Mouse (Mus musculus) hematopoietic stem cell, adult 5-6 weeks (primary cell): Measurements from ENCODE around the gene Heca. TPM values are rescaled to one million over a fixed set of nuclear protein-coding genes. Genes with fewer than 3 reads are reported as not detected.
A peak's percentile ranks its signal among the peaks of the same experiment; 100 is the strongest.
"Not testable (repeated sequence)": the region's sequence is repeated elsewhere in the genome, so short reads cannot be mapped to it uniquely, and the experiment has no call there.

Experiments
- ATAC-seq, 2 experiments: fragments of 125-278 bp in 1 of 2; replicated peaks in 1 of 2; 2 replicates each; pipeline ENCODE4 v1.8.0; 2016 to 2017; ENCODE audit warnings: inconsistent platforms in 2 of 2, mild to moderate bottlenecking in 2 of 2, moderate number of reproducible peaks in 2 of 2, low read depth in 1 of 2, moderate TSS enrichment in 1 of 2; ENCODE audit not compliant: low FRiP score in 2 of 2, poor library complexity in 2 of 2, severe bottlenecking in 2 of 2, insufficient read depth in 1 of 2, low TSS enrichment in 1 of 2
- total RNA-seq: library from RNA; stranded (forward); fragments of 172-1452, 232-1000 nt; gene quantifications from 2 replicates; pipeline ENCODE4 v1.2.3, GENCODE M21; 2017

Gene Heca
- total RNA-seq, 1 experiment from 2014 or later, result 41.3 TPM

GRCm38 (mm10) chr10:17919032-17919431 is 28.8 kb downstream of the Heca start:
- peak; percentile 39 to 77; a peak in 3 of 4 replicates for ATAC-seq

DNA sequence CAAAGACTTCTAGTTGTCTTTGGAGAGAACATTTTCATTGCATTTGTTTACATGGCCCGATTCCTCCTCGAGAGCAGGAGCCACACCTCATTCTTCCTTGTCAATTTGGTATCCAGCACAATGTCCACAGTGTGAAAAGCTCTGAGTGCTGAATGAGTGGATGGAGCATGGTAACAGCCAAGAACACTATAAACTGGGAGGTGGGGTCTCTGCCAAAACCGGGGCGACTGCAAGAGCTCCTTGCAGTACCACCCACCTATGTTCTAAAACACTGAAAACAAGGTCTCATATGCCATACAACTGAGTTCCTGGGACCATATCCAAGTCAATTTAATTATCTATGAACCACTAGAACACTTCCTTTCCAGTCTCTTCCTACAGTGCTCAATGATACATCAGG is 39.1 kb downstream of the Heca start:
- ATAC-seq, result no peak

DNA sequence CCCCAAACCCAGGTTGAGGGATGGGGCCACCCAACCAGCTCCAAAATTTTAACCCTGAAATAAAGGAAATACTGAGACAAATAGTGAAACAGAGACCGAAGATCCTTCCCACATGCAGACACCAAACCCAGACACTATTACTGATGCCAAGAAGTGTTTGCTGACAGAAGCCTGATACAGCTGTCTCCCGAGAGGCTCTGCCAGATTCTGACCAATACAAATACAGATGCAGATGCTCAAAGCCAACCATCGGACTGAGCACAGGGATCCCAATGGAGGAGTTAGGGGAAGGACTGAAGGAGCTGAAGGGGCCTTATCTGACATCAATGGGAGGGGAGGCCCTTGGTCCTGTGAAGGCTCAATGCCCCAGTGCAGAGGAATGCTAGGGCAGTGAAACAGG is 41.5 kb downstream of the Heca start:
- ATAC-seq, result not testable (repeated sequence)

DNA sequence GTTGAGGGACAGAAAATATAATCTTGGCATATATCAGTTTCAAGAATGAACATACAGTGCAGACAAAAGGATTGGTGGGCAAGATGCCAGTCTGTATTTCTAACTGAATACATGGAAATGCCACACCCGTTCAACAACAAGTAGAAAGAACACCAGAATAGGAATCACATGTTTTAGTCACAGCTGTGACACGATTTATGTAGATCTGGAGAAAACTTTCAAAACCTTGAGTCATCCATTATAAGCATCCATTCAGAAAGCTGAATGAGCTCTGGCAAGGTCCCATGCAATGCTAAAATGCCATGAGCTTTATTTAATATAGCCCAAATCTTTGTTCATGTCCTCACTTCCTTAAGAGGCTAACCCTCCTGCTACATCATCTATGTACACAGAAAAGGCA is 44.4 kb downstream of the Heca start:
- ATAC-seq, result no peak

GRCm38 (mm10) chr10:17880724-17881123 is 67.1 kb downstream of the Heca start:
- no peak for ATAC-seq

DNA sequence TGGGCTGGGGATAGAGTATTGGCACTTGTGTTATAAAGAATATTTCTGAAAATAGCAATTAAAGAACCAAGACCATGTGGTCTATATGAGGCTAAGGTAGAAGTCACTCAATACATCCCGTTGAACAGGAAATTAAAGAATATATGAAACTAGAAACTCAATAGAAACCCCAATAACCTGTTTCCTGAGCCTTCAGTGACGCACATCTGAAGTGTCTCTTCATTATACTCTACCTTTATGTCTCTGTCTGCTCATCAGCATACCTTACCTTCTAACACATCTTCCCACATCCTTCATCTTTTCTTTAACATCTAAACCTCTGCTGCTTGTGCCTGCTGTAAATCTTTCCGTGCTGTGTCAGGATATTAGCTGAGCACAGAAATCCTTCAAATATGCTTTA is 67.8 kb downstream of the Heca start:
- ATAC-seq, result no peak

GRCm38 (mm10) chr10:17878002-17878919 is 69.6 kb downstream of the Heca start:
- no peak for ATAC-seq

- peak; percentile 91 to 95 for ATAC-seq
Measured at GRCm38 (mm10) chr10:17869822-17870662, 77.8 kb downstream of the Heca start.

DNA sequence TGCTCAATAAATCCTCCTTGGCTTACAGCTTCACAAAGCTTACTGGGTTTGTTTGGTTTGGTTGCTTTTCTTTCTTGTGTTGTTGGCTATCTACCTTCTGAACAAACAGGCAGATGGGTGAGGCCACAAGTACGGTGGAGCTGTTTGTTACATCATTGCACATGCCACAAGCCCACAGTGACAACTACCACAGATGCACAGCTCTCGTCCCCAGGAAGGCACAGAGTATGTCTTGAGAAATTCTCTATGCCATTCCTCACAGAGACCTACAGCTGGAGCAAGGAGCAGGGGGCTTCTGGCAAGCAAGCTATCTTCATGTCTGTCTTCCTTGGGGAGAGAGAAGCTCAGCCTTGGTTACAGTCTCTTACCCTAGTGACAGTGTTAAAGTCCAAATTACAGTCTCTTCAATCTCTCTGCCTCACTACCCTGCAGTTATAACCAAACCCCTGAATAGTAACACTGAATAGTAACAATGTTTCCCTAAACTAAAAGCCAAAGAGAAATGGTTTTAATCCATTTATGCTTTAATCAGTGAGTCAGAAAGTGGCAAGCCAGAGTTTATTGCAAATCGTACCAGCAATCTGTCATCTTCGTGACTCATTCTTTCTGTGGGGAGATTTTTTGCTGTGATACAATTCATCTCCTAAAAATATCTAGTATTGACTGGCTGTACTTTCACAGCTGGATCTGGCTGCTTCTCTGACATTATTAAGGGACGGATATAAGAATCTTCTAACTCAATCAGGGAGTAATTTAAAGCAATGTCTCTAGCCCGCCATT is 87.0 kb downstream of the Heca start:
- no peak for ATAC-seq

DNA sequence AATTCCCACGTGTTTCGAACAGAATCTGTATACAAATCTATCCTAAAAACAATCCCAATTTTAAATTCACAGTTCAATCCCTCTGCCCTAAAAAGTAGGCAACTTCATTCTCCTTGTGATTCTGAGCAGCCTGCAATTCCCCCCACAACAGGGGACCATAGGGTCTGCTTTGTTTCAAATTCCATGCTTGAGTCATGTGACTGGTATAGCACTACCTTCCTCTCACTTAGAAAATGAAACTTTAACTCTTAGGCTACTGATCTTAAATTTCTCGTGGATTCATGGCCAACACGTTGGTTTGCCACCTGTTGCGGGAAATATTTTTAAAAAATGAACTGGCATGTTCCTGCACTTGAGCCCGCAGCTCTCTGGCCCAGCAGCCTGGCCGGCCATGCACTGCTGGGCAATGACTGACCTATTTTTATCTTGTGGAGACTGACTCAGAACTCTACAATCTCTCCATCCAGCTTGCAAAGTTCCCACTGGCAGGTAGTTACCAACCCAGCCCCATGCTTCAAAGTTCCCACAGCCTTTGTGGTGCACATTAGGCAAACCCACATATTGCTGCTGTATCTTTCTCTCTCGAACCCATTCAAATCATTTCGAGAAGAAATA is 90.1 kb downstream of the Heca start:
- ATAC-seq, result no peak

DNA sequence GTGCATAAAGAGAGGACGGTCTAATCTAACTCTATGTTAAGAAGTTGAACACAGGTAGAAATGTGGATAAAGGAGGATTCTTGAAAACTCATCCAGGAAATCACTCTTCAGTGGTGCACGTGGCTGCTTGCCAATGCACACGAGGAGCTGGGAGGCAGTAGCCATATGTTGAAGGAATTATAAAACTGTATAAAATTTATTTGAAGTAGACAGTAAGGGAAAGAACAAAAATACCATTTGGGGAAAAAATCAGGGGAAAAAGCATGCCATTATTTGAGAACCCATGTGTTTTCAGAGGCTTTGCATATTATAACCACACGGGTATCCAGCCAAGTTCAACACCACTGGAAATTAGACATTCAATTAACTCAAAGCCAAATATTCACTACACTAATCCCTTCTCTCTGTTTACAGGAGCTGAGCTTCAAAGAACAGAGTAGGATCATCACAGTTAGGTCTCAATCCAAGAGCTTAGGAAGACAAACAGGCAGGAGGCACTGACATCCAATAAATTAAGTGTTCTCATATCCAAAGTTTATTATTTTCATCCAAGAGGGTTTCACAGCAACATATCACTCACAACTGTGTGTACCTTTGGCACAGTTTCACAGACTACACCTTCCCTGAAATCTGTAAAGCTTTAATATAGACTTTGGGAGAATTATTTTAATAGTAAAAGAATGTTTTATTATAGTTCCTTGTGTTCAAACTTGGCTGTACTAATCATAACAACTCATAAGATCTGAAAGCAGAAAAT is 102.9 kb downstream of the Heca start:
- no peak for ATAC-seq

DNA sequence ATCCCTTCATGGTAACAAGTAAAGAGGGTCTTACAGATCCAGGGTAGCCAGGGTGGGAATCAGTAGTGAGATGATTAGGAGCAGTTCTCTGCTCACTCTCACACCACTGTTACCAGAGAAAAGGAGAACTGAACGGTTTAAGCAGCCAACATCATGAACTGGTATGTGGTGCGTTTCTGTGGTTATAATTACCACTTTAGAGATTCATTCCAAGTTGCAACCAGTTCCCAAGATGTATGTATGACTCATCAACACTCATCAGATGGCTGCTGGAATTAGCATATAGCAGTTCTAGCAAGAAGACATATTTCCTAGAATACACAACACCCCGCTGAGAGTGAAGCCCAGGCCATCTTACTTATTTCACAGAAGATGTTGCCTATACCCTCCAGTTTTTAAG is 105.8 kb downstream of the Heca start:
- ATAC-seq, result no peak; a peak in 1 of 4 replicates

GRCm38 (mm10) chr10:17836275-17836674 is 111.6 kb downstream of the Heca start:
- ATAC-seq, result no peak

- ATAC-seq, result no peak
Measured at GRCm38 (mm10) chr10:17835031-17835430, 112.8 kb downstream of the Heca start.

DNA sequence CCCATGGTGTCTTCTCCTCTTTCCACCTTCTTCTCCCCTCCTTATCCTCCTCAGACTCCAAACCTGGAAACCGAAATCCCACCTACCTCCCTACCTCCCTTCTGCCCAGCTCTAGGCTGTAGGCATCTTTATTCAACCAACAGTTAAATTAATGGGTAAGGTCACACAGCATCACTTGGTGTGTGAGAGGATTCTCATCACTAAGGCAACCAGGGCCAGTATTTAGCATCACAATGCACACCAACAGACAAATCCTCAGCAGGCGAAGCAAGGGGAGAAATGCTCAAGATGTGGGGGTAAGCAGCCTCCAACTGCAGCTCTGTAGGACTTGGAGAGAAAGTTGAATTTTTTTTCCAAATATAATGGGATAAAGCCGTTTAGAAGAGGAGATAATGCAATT is 116.8 kb downstream of the Heca start:
- no peak for ATAC-seq

DNA sequence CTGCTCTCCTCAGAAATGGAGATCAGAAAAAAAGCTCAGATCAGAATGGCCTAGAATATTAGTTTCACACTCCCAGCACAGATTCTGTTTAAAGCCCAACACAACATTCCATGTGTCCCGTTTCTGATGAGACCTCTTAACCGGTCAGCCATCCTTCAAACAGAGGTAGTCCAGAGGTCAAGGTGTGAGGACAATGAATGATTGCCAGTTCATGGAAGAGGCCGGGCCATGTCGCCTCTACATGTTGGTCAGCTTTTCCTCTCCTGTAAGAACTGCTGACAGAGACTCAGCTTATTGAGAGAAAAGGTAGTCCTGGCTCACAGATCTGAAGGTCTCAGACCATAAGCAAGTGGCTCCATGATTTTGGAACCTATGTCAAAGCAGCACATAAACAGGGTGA is 118.7 kb downstream of the Heca start:
- ATAC-seq, result no peak

- no peak for ATAC-seq
Measured at GRCm38 (mm10) chr10:17827391-17827790, 120.5 kb downstream of the Heca start.
